Mouse (Mus musculus): ENCODE measurements at regions not wholly inside any gene's neighbourhood (a gene's known extent, or its start where the extent isn't known, plus 50 kb on each side); places are given as distances from the start of the nearest gene placed in this dataset.
"Not testable (repeated sequence)": the region's sequence is repeated elsewhere in the genome, so short reads cannot be mapped to it uniquely, and the experiment has no call there.

DNA sequence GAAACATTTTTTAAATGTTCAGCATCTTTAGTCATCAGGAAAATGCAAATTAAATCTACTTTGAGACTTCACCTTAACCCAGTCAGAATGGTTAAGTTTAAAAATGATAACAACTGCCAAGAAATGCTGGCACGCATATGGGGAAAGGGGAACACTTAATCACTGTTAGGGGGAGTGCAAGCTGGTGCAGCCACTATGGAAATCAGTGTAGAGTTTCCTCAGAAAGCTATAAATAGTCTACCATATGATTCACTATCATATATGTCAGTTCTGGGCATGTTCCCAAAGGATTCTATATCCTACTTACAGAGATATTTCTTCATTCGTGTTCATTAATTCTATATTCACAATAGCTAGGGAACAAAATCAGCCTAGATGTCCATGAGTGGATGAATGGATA lies 61.6 kb upstream of the Tra2b start:
- in situ Hi-C loops (cut with MboI; ENCODE audit: low sequenced_read_pairs) = no loop called here

GRCm38 (mm10) chr16:22325161-22325560 lies 59.4 kb upstream of the Tra2b start:
- in situ Hi-C loops (cut with MboI; ENCODE audit: low sequenced_read_pairs) = not testable (repeated sequence)

DNA sequence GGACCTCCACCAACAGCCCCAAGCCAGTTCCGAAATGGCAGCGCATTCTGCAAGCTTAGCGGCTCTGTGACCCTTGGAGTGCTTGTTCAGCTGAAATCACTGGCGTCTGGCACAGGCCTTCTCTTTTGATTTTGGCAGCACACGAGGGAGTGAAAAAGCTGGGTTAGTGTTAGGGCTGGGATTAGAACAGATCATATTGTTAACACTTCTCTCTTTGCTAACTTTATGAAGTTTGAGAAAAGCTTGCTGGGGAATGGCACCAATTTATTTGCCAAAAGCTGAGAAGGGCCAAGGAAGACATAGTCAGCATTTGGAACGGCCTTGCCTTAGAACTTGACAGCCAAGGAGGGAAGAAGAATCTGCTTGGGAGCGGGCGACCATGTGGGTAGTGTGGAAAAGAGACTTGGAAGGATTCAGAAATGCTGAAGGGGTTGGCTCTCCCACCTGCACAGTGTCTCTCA lies 50.5 kb upstream of the Tra2b start:
- in situ Hi-C loops (cut with MboI; ENCODE audit: low sequenced_read_pairs) = loop anchor here (10.0 kb wide), 1 partner anchor 239 kb away; no protein-coding TSS in a partner anchor

Data from CH12F3 (cell line).